Comparison of ENCODE assay signal across 12 mouse cellular contexts in the genomic region with DNA sequence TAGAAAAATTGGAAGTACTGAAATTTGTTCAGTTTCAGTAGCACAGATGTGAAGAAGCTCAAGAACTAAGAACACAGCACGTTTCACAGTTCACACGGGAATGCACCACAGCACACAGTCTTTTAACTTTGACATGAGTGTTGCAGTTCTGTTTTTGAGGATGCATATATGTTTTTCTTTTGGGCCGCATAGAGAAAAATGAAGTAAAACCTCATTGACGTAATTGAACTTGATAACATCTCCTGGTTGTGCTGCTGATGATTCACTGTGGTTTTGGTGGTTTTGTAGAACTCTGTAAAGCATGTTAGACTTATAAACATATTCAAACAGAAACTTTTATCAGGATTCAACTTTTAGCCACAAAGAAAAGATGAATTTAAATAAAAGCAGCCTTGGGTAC.
A peak's percentile ranks its signal among the peaks of the same experiment; 100 is the strongest.
DNase-seq lines count a peak whose midpoint lies in the region; ATAC-seq and TF ChIP-seq lines count a peak whose summit lies in the region.
"Had no signal": no experiment of that assay in that cellular context is flagged by ENCODE, and none has a peak within 500 bp of the region (broad histone marks: within the 10 kb centered on the region; RNA-seq: fewer than 3 reads in every experiment).

No protein-coding gene starts in this region.

- no peaks in the 10 kb centered on the region for H3K27me3 ChIP-seq in liver, postnatal 0 days (ENCODE audit: insufficient read depth, low read length)
- no peaks in the 10 kb centered on the region for H3K27me3 ChIP-seq in kidney, embryonic 14.5 days (ENCODE audit: control insufficient read depth, insufficient read depth, low read length)
- H3K27me3 ChIP-seq in forebrain, embryonic 15.5 days = no peaks in the 10 kb centered on the region
- H3K27me3 ChIP-seq: limb, embryonic 13.5 days; midbrain, embryonic 15.5 days had no signal

- no peaks in the 10 kb centered on the region for H3K36me3 ChIP-seq in liver, postnatal 0 days (replicated peaks; ENCODE audit: insufficient read depth, low read length)
- H3K36me3 ChIP-seq in kidney, embryonic 14.5 days (ENCODE audit: control insufficient read depth, insufficient read depth, low read length) = no peaks in the 10 kb centered on the region
- no peaks in the 10 kb centered on the region for H3K36me3 ChIP-seq in forebrain, embryonic 15.5 days
- H3K36me3 ChIP-seq: heart, embryonic 10.5 days; limb, embryonic 13.5 days; midbrain, embryonic 15.5 days had no signal

- peak; percentile 56 for ATAC-seq in liver, postnatal 0 days
- no peak for ATAC-seq in kidney, embryonic 14.5 days (ENCODE audit: low FRiP score, low TSS enrichment)
- ATAC-seq in forebrain, embryonic 15.5 days (replicated peaks) = no peak
- ATAC-seq: forebrain, embryonic 16.5 days; midbrain, embryonic 15.5 days had no signal

- DNase-seq in spleen, postnatal 36 days (ENCODE audit: low spot score in 2 of 2) = peak; percentile 63 to 72
- no peak for DNase-seq in spleen, adult 18-20 months
- DNase-seq in T-cell, adult 2 months (ENCODE audit: low spot score) = peak; percentile 85
- no peak for DNase-seq in liver, postnatal 0 days
- DNase-seq in ovary, postnatal 10 days (ENCODE audit: low spot score) = no peak
- DNase-seq in urinary bladder, postnatal 25 days (ENCODE audit: low spot score) = no peak

- H3K4me3 ChIP-seq in liver, postnatal 0 days (ENCODE audit: low read depth, low read length) = no peak overlapping the region
- H3K4me3 ChIP-seq in kidney, embryonic 14.5 days (ENCODE audit: low read length) = no peak overlapping the region
- no peak overlapping the region for H3K4me3 ChIP-seq in forebrain, embryonic 15.5 days
- H3K4me3 ChIP-seq: heart, embryonic 10.5 days; limb, embryonic 13.5 days; midbrain, embryonic 15.5 days had no signal

- H3K9ac ChIP-seq in liver, postnatal 0 days (replicated peaks) = no peak overlapping the region
- H3K9ac ChIP-seq in kidney, embryonic 14.5 days (ENCODE audit: low read depth, low read length) = no peak overlapping the region
- no peak overlapping the region for H3K9ac ChIP-seq in forebrain, embryonic 15.5 days (replicated peaks)
- H3K9ac ChIP-seq: limb, embryonic 13.5 days; midbrain, embryonic 15.5 days had no signal

- 0 out of 2 replicates have a peak, but pooled peaks cover 2% of the 10 kb centered on the region for H3K4me1 ChIP-seq in liver, postnatal 0 days (ENCODE audit: insufficient read depth)
- H3K4me1 ChIP-seq in kidney, embryonic 14.5 days (ENCODE audit: control insufficient read depth, insufficient read depth, low read length) = no peaks in the 10 kb centered on the region
- H3K4me1 ChIP-seq in forebrain, embryonic 15.5 days = no peaks in the 10 kb centered on the region
- H3K4me1 ChIP-seq: heart, embryonic 10.5 days; limb, embryonic 13.5 days; midbrain, embryonic 15.5 days had no signal

- H3K27ac ChIP-seq in liver, postnatal 0 days (ENCODE audit: low read depth) = no peak overlapping the region
- no peak overlapping the region for H3K27ac ChIP-seq in kidney, embryonic 14.5 days (ENCODE audit: low read depth, low read length)
- H3K27ac ChIP-seq in forebrain, embryonic 15.5 days (replicated peaks) = no peak overlapping the region
- H3K27ac ChIP-seq: heart, embryonic 10.5 days; limb, embryonic 13.5 days; midbrain, embryonic 15.5 days had no signal

- no peaks in the 10 kb centered on the region for H3K9me3 ChIP-seq in liver, postnatal 0 days (ENCODE audit: low read length)
- no peaks in the 10 kb centered on the region for H3K9me3 ChIP-seq in kidney, embryonic 14.5 days (ENCODE audit: control insufficient read depth, low read length)
- no peaks in the 10 kb centered on the region for H3K9me3 ChIP-seq in forebrain, embryonic 15.5 days
- H3K9me3 ChIP-seq: heart, embryonic 10.5 days; limb, embryonic 13.5 days; midbrain, embryonic 15.5 days had no signal

- WGBS in liver, postnatal 0 days (ENCODE audit: insufficient replicate concordance) = 24% methylated on average over 4 of the region's 4 CpGs
- WGBS in kidney, embryonic 14.5 days = 77% methylated on average over 4 of the region's 4 CpGs
- WGBS in forebrain, embryonic 15.5 days = 72% methylated on average over 4 of the region's 4 CpGs

- peak; percentile 74; the same call in 1 of the 2 replicates for TF ChIP-seq EP300 in liver, postnatal 0 days (IDR thresholded peaks at IDR 0.05; ENCODE audit: low read depth)

- no peak overlapping the region for H3K4me2 ChIP-seq in liver, postnatal 0 days (ENCODE audit: low read depth, low read length)
- no peak overlapping the region for H3K4me2 ChIP-seq in kidney, embryonic 14.5 days (replicated peaks; ENCODE audit: low read depth, low read length)
- no peak overlapping the region for H3K4me2 ChIP-seq in forebrain, embryonic 15.5 days (replicated peaks)
- H3K4me2 ChIP-seq: limb, embryonic 13.5 days; midbrain, embryonic 15.5 days had no signal

- TF ChIP-seq CTCF in liver, postnatal 0 days (IDR thresholded peaks at IDR 0.05; ENCODE audit: low read depth) = no peak

Comparison
In these comparisons a context has a peak if more than half of its experiments do, and no peak if none do; other contexts are left out.
1. DNase-seq: peak in spleen, postnatal 36 days (2 of 2) and T-cell, adult 2 months (single experiment); none in spleen, adult 18-20 months (0 of 2), liver, postnatal 0 days (single experiment), ovary, postnatal 10 days (single experiment) and urinary bladder, postnatal 25 days (single experiment).